Mouse (Mus musculus) megakaryocyte, embryonic 14.5 days (primary cell): ENCODE data around the gene BC017158.

Experiments
- FLI1 ChIP-seq: IDR thresholded peaks from 2 replicates; pipeline ENCODE4 v1.6.1; 2012; ENCODE audit warnings: low read length, inconsistent platforms, mixed read lengths
- GATA1 ChIP-seq: IDR thresholded peaks from 3 replicates; pipeline ENCODE4 v1.6.1; 2012; ENCODE audit warnings: mixed read lengths, low read length, inconsistent platforms, borderline replicate concordance

GRCm38 (mm10) chr7:128284047-128284446 lies 13.9 kb downstream of the BC017158 start:
- no peak for TF ChIP-seq FLI1
- TF ChIP-seq GATA1: no peak
